Mouse (Mus musculus): ENCODE results near the gene Epgn. TPM values are rescaled to one million over a fixed set of nuclear protein-coding genes. Genes with fewer than 3 reads are reported as not detected.

Gene Epgn
- 0.12 and 0.23 TPM in 2 replicates for polyA plus RNA-seq (2015; fragmentation: Nextera tagmentation; extraction: Ambion mirVana)

DNA sequence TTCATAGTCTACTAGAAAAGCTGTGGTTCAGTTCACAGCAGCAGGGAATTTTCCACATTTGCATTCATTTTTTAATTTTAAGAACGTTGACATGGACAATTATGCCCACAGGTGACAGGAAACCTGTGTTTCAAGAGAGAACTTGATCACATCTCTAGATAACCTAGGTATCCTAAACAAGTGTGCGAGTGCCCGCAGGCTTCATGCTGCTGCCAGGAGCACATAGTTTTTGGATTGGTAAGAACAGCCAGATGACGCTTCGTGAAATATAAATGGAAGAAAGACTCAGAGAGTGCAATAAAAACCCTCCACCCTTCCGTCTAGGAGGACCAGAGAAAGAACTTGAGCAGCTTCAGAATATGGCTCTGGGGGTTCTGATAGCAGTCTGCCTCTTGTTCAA, at the start of gene Epgn:
Gene Epgn, plus strand, starts transcription at position 301 of the 400 bp plus-strand sequence.
- WGBS = 87% methylated on average over 6 of the region's 6 CpGs
- no peaks in the 10 kb centered on the region for H3K36me3 ChIP-seq

DNA sequence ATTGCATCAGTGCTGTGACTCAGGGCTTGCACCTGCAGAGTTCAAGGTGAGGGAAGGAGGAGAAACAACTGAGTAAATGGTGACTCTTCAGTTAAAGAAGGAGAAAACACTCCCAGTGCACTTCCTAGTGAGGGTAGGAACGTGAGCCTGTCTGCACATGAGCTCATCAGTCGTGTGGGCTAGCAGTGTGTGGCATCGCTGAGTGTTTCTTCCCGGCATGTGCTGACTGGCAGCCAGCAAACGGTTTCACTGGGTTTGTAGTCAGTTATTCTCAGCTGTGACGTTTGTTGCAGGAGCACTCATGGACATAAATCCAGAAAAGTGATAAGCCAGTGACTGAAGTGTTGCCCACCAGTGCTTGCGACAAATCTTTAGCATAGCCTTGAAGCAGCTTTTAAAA, 47.0 kb upstream of the Epgn start:
- Histone ChIP-seq H3K9me3 (no peaks in the 10 kb centered on the region), H3K4me1 (replicated peaks) (no peaks in the 10 kb centered on the region), H3K4me3 (replicated peaks) (no peak overlapping the region), H3K36me3 (peaks cover 16% of the 10 kb centered on the region), H3K27ac (no peak overlapping the region), H3K4me2 (replicated peaks) (no peak overlapping the region), H3K27me3 (no peaks in the 10 kb centered on the region), H3K9ac (replicated peaks) (no peak overlapping the region)
- no peak for ATAC-seq
- 89% methylated on average over 7 of the region's 7 CpGs for WGBS

More for the DNA sequence above, at the start of gene Epgn:
- Histone ChIP-seq H3K4me2 (replicated peaks) (no peak within 1 kb of the TSS), H3K9me3 (no peaks in the 10 kb centered on the region), H3K27me3 (no peaks in the 10 kb centered on the region), H3K4me1 (replicated peaks) (no peaks in the 10 kb centered on the region), H3K9ac (replicated peaks) (no peak within 1 kb of the TSS), H3K27ac (no peak within 1 kb of the TSS), H3K4me3 (replicated peaks) (no peak within 1 kb of the TSS)
- no peak for ATAC-seq

DNA sequence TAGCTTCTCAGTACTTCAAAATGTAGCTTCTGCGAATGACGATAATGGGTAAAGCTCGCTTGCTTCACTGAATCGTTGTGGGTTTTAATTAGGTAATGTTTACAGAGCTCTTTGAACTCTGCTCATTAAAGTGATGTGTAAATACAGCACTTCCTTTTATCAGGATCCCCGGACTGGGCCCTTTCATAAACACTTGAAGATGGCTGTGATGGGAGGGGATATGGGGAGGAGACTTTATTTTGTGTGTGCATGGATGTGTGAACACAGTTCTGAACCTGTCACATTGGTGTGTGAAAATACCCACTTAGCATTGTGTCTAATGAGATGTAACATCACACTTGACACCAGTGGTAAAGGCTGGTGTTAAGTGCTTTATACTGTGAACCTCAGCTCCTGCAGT, 39.7 kb upstream of the Epgn start:
- H3K4me2 ChIP-seq (replicated peaks) = no peak overlapping the region
- H3K36me3 ChIP-seq = peaks cover 12% of the 10 kb centered on the region
- no peaks in the 10 kb centered on the region for H3K27me3 ChIP-seq
- 67% methylated on average over 5 of the region's 5 CpGs for WGBS
- H3K9ac ChIP-seq (replicated peaks) = no peak overlapping the region
- no peaks in the 10 kb centered on the region for H3K9me3 ChIP-seq
- no peaks in the 10 kb centered on the region for H3K4me1 ChIP-seq (replicated peaks)
- peak; percentile 79; the same call in 1 of the 2 replicates for ATAC-seq
- H3K4me3 ChIP-seq (replicated peaks) = no peak overlapping the region
- H3K27ac ChIP-seq = no peak overlapping the region

DNA sequence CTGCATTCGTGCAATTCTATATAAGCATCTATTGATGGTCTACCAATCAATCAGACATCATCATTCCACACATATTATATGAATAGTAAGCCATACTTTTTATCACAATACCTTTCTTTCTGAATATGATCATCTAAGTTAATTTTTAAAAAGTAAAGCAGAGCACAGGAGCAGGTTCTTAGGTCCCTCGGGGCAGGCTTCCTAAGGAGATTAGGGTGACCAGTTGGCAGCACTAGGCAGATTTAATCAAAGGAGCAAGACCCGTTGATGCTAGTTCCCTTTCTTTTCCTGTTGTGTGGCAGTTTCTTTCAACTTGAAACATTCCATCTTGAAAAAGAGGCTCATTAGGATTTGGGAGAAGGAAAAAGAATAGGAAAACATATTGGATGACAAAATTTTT, 39.1 kb upstream of the Epgn start:
- H3K4me1 ChIP-seq (replicated peaks) = no peaks in the 10 kb centered on the region
- 70% methylated on average over 3 of the region's 3 CpGs for WGBS
- no peak overlapping the region for H3K4me3 ChIP-seq (replicated peaks)
- H3K27ac ChIP-seq = no peak overlapping the region
- H3K9me3 ChIP-seq = no peaks in the 10 kb centered on the region
- no peak overlapping the region for H3K4me2 ChIP-seq (replicated peaks)
- H3K27me3 ChIP-seq = no peaks in the 10 kb centered on the region
- no peak overlapping the region for H3K9ac ChIP-seq (replicated peaks)
- peaks cover 12% of the 10 kb centered on the region for H3K36me3 ChIP-seq
- no peak for ATAC-seq

DNA sequence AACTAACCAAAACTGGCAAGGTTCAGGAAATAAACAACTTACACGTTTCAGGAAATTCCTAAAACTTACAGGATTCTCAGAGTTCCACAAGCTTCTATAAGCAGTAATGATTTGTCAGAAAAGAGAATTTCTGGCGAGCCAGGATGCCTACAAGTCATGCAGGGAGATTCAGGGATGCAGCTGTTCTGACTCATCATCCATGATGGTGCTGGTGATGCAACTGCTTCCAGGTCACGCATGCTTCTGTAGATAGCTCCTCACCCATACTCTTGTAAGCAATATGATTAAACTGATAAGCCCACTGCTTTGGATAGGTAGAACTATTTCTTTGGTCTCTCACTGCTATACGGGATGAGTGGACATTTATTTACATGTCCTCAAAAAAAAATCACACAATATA, 38.7 kb upstream of the Epgn start:
- Histone ChIP-seq H3K27ac (no peak overlapping the region), H3K9me3 (no peaks in the 10 kb centered on the region), H3K4me2 (replicated peaks) (no peak overlapping the region), H3K4me3 (replicated peaks) (no peak overlapping the region), H3K27me3 (no peaks in the 10 kb centered on the region), H3K4me1 (replicated peaks) (no peaks in the 10 kb centered on the region), H3K9ac (replicated peaks) (no peak overlapping the region), H3K36me3 (peaks cover 12% of the 10 kb centered on the region)
- ATAC-seq = no peak
- 93% methylated on average over 4 of the region's 4 CpGs for WGBS

DNA sequence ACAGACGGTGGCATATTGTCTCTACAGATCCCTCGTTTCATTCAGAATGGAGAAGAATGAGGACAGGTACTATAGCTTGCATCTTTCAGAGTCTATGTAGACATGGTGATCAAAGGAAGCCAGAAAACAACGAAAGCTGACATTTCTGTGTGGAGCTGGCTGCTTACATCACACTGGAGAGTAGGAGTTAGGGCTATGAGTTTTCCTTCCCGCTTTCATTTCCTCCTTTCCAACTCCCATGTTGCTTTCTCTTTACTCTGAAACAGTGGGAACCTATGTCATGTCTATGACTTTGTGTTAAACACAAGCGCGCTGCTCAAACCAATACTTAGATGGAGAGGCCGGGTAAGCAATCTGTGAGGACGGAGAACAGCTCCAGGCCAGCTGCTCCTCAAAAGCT, 27.3 kb upstream of the Epgn start:
- H3K4me2 ChIP-seq (replicated peaks) = no peak overlapping the region
- WGBS = 96% methylated on average over 8 of the region's 8 CpGs
- H3K4me1 ChIP-seq (replicated peaks) = no peaks in the 10 kb centered on the region
- no peaks in the 10 kb centered on the region for H3K27me3 ChIP-seq
- no peak overlapping the region for H3K27ac ChIP-seq
- H3K4me3 ChIP-seq (replicated peaks) = no peak overlapping the region
- ATAC-seq = no peak
- H3K9ac ChIP-seq (replicated peaks) = no peak overlapping the region
- H3K9me3 ChIP-seq = no peaks in the 10 kb centered on the region
- H3K36me3 ChIP-seq = peaks cover 20% of the 10 kb centered on the region

DNA sequence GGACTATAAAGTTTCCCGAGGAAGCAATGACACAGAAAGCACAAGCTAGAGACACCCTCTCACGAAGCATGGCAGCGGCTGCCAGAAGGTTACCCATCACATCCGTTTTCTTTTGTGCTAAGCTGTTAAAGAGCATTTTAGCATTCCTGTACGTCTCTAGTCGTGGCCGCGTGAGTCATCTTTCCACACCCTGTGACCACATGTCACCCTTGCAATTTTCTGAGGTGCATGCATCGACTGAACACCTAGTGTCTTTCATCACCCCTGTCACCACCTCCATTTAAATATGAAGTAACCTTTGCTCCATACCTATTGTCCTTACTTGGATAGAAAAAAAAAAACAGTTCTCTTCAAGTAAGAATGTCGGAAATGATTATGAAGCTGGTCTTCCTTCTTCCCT, 12.0 kb upstream of the Epgn start:
- H3K36me3 ChIP-seq = no peaks in the 10 kb centered on the region
- no peaks in the 10 kb centered on the region for H3K9me3 ChIP-seq
- no peak overlapping the region for H3K4me2 ChIP-seq (replicated peaks)
- H3K27ac ChIP-seq = no peak overlapping the region
- no peak overlapping the region for H3K9ac ChIP-seq (replicated peaks)
- ATAC-seq = no peak
- H3K27me3 ChIP-seq = no peaks in the 10 kb centered on the region
- H3K4me1 ChIP-seq (replicated peaks) = no peaks in the 10 kb centered on the region
- WGBS = 88% methylated on average over 10 of the region's 10 CpGs
- no peak overlapping the region for H3K4me3 ChIP-seq (replicated peaks)

DNA sequence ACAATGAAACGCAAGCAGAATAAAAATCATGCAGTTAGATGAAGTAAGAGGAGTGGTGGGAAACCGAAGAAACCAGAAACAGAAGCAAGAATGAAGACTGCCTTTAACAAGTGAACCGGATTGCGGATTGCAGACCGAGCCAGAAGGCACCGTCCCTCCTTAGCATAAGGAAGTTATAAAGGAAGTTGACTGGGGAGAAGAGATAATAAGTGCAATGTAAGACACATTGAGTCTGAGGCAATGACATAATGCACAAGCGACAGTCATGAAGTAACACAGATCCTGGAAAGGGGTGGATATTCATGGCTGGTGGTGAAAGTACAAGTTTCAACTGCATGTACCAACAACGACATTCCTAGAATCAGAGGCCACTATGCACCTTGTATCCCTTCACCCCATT, 4.2 kb upstream of the Epgn start:
- WGBS = 94% methylated on average over 8 of the region's 8 CpGs
- Histone ChIP-seq H3K4me1 (replicated peaks) (no peaks in the 10 kb centered on the region), H3K4me2 (replicated peaks) (no peak overlapping the region), H3K9me3 (no peaks in the 10 kb centered on the region), H3K9ac (replicated peaks) (no peak overlapping the region), H3K36me3 (no peaks in the 10 kb centered on the region), H3K27me3 (no peaks in the 10 kb centered on the region), H3K4me3 (replicated peaks) (no peak overlapping the region), H3K27ac (no peak overlapping the region)
- no peak for ATAC-seq

DNA sequence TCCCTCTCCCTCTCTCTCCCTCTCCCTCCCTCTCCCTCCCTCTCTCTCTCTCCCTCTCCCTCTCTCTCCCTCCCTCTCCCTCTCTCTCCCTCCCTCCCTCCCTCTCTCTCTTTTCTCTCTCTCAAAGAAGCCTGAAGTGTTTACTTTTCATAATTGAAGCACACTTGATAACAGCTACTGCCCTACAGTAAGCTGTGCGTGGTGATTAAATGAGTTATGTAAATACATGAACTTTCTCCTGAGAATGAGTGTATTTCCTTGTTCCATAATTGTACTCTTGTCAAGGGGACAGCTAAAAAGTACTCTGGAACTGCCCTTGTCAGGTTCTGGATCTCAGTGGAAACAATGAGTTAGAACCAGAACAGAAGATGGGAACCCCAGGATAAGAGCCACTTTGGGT, 576 bp downstream of the Epgn start:
- no peak for ATAC-seq
- Histone ChIP-seq H3K9me3 (no peaks in the 10 kb centered on the region), H3K4me3 (replicated peaks) (no peak overlapping the region), H3K36me3 (no peaks in the 10 kb centered on the region), H3K9ac (replicated peaks) (no peak overlapping the region), H3K27me3 (no peaks in the 10 kb centered on the region), H3K4me1 (replicated peaks) (no peaks in the 10 kb centered on the region), H3K27ac (no peak overlapping the region), H3K4me2 (replicated peaks) (no peak overlapping the region)
- 59% methylated on average over 1 of the region's 1 CpGs for WGBS

DNA sequence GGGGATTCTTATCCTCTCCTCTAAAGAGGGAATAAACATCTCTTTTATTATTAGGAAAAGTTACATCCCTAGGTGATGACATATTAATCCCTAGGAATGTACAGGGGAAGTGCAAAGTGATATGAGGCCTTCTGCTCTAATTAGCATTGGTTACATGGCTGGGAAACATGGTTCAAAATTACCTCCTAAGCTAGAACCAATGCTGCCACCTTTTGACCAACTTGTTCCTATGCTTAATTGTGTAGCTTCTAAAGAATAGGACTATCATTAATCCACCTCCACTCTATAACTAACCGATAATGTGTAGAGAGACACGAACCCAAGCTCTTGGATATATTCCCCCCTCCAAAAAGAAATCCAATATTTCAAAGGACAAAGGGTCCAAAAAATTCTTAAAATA, 3.4 kb downstream of the Epgn start:
- H3K36me3 ChIP-seq = no peaks in the 10 kb centered on the region
- WGBS = 93% methylated on average over 2 of the region's 2 CpGs

DNA sequence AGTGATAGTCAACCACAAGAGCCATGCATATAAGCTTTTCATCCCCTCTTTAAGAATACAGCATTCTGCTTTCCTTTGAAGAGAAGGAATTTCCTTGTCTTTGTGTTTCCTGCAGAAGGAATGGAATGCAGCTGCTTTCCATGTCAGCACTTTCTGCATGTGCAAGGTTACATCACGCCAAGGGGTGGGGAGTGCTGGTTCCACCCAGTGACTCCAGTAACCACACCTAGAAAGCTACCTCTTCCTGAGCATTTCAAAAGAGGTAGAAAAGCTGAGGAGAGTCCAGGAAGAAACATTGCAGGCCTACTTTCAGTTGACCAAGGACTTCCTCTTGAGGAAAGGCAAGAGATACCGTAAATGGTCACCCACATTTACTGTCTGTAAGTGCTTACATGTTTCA, 8.1 kb downstream of the Epgn start:
- H3K9me3 ChIP-seq = no peaks in the 10 kb centered on the region
- ATAC-seq = no peak
- 93% methylated on average over 2 of the region's 2 CpGs for WGBS
- no peaks in the 10 kb centered on the region for H3K4me1 ChIP-seq (replicated peaks)
- H3K4me3 ChIP-seq (replicated peaks) = no peak overlapping the region
- no peak overlapping the region for H3K4me2 ChIP-seq (replicated peaks)
- H3K36me3 ChIP-seq = no peaks in the 10 kb centered on the region
- H3K27ac ChIP-seq = no peak overlapping the region
- H3K9ac ChIP-seq (replicated peaks) = no peak overlapping the region
- no peaks in the 10 kb centered on the region for H3K27me3 ChIP-seq

More for the DNA sequence above, 3.4 kb downstream of the Epgn start:
- Histone ChIP-seq H3K4me2 (replicated peaks) (no peak overlapping the region), H3K4me1 (replicated peaks) (no peaks in the 10 kb centered on the region), H3K9ac (replicated peaks) (no peak overlapping the region), H3K27me3 (no peaks in the 10 kb centered on the region), H3K9me3 (no peaks in the 10 kb centered on the region), H3K4me3 (replicated peaks) (no peak overlapping the region), H3K27ac (no peak overlapping the region)
- ATAC-seq = no peak

DNA sequence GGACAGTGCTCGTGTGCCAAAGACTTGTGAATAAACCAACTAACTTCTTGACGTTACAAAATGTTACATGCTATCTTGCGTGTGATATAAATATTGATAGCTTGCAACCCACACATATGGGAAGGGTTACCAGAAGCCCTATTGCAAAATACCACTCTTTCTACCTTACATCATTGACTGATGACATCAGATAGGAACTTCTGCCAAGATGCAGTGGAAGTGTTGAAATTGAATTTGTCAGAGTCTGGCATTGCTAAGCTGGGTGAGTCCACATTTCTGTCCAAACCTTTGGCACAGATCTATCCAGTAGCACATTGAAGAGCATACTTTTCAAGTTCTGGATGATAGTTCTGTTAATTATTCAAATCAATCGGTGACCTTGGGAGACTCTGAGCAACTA, 9.4 kb downstream of the Epgn start:
- 94% methylated on average over 4 of the region's 4 CpGs for WGBS
- Histone ChIP-seq H3K27me3 (no peaks in the 10 kb centered on the region), H3K4me1 (replicated peaks) (no peaks in the 10 kb centered on the region), H3K4me3 (replicated peaks) (no peak overlapping the region), H3K36me3 (no peaks in the 10 kb centered on the region), H3K27ac (no peak overlapping the region), H3K9ac (replicated peaks) (no peak overlapping the region), H3K4me2 (replicated peaks) (no peak overlapping the region), H3K9me3 (no peaks in the 10 kb centered on the region)
- no peak for ATAC-seq

DNA sequence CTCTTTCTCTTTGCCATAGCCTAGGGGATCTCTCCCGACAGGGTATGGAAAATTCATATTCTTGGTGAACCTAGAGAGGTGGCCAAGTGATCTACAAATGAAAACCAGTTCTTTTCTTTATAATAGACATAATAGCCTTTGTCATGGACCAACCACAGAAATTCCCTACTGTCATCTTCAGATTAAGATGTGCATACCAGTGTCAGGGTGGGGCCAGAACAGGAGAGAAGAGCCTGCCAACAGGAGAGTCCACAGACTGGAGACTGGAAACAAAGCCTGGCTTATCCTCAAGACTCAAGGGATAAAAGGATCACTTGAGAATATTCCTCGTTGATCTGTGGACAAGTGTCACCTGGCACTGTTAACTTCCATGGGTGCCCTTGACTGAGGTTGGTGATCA, 10.5 kb downstream of the Epgn start:
- Histone ChIP-seq H3K27ac (no peak overlapping the region), H3K4me2 (replicated peaks) (no peak overlapping the region), H3K4me1 (replicated peaks) (no peaks in the 10 kb centered on the region), H3K36me3 (no peaks in the 10 kb centered on the region), H3K9ac (replicated peaks) (no peak overlapping the region), H3K4me3 (replicated peaks) (no peak overlapping the region), H3K9me3 (no peaks in the 10 kb centered on the region), H3K27me3 (no peaks in the 10 kb centered on the region)
- no peak for ATAC-seq
- WGBS = 70% methylated on average over 2 of the region's 2 CpGs
